Mouse (Mus musculus) induced T-regulatory cell, adult 2 months (primary cell): ENCODE measurements around the gene Sbsn.

ENCODE experiments used
- DNase-seq: peaks from one replicate; pipeline ENCODE4 v3.0.0-alpha.2; 2012; ENCODE audit warnings: low read depth

Gene Sbsn

GRCm38 (mm10) chr7:30757001-30757400 lies 5.7 kb downstream of the Sbsn start:
- no peak for DNase-seq

GRCm38 (mm10) chr7:30758853-30759252 lies 7.6 kb downstream of the Sbsn start:
- DNase-seq = no peak

DNA sequence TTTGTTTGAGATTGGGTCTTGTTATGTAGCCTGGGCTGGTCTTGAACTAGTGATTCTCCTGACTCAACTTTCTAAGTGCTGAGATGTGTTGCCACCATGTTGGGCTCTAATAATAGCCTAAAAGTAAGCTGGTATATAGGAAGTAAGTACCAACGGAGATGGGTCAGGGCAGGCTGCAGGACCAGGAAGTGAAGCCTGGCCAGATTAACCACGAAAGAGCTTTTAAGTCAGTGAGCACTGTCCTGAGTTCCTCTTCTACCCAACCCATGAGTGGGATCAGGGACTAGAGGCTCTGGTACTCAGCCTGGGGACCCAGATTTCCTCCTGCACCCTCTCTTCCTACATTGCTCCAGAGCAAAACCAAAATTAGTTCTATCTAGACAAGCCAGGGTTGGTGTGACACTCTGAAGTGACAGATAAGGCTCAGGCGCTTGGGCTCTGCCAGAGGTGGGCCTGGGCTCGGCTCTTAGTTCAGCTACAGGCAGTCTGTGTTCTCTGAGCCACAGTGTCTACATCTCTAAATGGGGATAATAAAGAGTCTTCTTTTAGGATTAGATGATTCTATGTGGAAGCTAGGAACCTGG lies 10.6 kb downstream of the Sbsn start:
- DNase-seq = no peak

GRCm38 (mm10) chr7:30763456-30763855 lies 12.2 kb downstream of the Sbsn start, which contains the start of gene Dmkn:
Gene Dmkn, plus strand, starts transcription at chr7:30763756.
- DNase-seq = no peak

GRCm38 (mm10) chr7:30765173-30765572 lies 13.9 kb downstream of the Sbsn start:
- no peak for DNase-seq

DNA sequence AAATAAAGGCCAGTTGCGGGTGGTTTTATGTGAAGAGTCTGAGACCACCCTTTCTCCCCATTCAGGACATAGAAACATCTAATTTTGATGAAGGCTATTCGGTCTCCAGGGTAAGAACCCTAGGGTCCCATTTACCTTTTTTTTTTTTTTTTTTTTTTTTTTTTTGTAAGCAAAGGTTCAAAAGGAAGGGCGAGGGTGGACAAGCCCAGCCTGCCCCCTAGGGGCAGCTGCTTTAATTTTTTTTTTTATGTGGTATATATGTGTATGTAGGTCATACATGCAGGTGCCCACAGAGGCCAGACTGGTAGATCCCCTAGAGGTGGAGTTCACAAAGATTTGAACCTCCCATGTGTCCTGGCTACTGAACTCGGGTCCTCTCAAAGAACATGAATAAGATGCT lies 15.1 kb downstream of the Sbsn start:
- no peak for DNase-seq

DNA sequence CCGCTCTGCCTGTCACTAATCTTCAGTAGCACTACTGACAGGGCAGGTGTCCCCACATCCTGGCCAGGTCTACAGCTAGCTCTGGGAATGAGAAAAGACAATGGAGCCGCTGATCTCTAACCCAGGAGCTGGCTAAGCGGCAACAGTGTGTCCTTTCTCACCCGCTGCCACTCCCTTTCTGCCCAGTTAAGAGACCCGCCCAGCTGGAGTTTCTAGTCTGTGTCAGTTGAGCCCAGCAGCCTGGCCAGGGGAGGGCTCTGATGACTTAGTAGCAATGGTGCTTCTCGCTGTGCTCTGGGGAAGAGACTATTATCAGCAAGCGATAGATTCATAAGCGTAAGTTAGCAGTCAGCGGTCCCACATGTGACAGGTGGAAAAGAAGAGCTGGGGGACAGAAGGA lies 18.0 kb downstream of the Sbsn start:
- no peak for DNase-seq

DNA sequence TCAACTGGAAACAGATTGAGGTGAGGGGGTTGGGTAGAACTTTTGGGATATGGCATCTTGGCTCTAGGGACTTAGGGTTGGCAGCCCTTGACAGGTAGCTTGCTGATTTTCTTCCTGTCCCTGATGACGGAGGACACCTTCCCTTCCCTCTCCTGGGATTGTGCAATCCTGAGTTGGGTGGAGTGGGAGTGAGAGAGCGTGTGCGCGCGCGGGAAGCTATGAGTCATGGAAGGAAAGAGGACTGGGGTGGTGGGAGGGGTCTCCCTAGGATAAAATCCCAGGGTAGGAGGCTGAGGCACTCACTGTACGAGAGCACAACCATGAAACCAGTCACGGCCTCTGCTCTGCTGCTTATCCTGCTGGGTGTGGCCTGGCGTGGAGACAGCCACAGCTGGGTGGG lies 24.8 kb downstream of the Sbsn start:
- DNase-seq = no peak

DNA sequence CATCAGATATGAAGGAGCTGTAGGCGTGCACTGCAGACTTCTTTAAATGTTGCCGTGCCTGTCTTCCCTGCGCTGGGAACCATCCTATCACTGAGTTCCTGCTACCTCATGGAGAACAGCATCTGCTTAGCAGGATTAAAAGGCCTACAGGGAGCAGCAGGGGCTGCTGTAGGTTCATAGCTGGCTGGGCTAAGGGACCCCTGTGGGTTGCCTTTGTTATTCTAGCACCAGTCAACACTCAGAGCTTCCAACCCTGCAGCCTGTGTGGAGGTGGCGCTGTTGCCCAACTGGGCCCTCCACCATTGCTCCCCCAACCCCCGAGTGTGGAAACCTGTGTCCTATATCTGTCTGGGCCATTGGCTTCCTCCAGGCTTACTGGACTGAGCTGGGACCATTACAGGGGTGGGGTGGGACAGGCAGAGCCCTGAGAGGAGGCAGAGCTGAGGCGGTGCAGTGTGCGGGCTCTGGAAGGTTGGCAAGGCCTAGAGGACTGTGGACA lies 25.9 kb downstream of the Sbsn start:
- DNase-seq = no peak

GRCm38 (mm10) chr7:30777911-30778310 lies 26.6 kb downstream of the Sbsn start:
- no peak for DNase-seq

- DNase-seq = peak; percentile 62
Measured at GRCm38 (mm10) chr7:30781792-30782191, 30.5 kb downstream of the Sbsn start.

DNA sequence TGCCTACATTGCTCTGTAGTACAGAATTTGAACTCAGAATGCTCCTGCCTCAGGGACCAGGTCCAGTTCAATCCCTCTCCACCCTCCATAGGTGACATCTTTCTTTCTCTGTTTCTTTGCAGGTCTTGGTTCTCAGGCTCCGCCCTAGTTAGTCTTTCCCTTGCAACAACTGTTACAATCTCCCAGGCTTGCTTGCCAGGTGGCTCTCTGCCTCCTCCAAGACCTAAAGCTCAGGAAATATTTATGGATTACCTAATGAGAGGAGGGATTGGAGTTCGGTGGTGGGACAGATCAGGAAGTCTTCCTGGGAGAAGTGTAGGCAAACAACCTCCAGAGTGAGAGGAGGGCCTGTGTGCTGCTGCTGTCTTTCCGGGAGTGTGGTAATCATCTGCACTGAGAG lies 31.4 kb downstream of the Sbsn start:
- DNase-seq = no peak

- DNase-seq = no peak
Measured at GRCm38 (mm10) chr7:30785154-30785553, 33.9 kb downstream of the Sbsn start.

- no peak for DNase-seq
Measured at GRCm38 (mm10) chr7:30785721-30786546, 34.7 kb downstream of the Sbsn start.

GRCm38 (mm10) chr7:30787377-30788022 lies 36.2 kb downstream of the Sbsn start, which contains the start of gene Krtdap:
Gene Krtdap, plus strand, starts transcription at chr7:30787896.
- DNase-seq = no peak

DNA sequence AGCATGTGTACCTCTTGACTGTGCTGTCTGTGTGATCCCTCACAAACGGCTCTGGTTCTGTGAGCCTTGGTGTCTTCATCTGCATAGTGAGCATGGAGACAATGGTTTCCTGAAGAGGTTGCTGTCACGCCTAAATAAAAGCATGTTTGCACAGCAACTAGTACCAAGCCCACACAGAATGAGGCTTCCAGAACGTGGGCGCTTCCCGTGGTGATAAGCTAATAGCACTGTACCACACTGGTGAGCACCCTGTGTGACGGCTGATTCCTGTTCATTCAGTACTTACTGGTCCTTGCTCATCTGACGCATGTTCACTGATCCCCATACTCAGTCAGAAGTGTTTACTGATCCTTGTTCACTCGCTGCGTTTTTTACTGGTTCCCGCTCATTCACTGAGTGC lies 38.9 kb downstream of the Sbsn start:
- DNase-seq = no peak

DNA sequence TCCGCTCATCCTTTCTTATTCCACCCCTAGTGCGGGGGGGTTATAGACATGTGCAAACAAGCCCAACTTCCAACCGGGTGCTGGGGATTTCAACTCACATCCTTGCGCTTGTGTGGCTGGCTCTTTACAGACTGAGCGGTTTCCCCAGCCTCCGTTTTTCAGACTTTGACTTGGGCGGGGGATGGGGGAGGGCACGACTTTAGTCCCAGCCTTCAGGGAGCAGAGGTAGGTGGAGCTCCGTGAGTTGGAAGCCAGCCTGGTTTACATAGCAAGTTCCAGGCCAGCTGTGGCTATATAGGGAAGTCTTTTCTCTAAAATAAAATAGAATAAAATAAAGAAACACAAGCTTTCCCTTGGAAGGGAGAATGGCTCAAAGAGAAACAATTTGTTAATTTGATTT lies 40.6 kb downstream of the Sbsn start:
- no peak for DNase-seq

DNA sequence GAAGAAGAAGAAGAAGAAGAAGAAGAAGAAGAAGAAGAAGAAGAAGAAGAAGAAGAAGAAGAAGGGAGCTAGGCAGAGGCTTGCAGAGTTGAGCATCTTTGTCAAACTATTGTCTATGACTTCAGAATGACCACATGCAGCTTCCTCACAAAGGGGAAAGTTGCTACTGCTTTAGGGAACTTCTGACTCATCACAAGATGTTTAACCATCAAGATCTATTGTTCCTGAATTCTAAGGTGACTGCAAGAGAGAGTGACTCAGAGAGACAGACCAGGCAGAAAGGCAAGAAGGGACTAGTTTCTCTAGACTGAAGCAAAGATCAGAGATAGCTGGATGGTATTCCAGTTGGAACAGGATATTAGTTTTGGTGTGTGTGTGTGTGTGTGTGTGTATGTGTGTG lies 43.6 kb downstream of the Sbsn start:
- no peak for DNase-seq

GRCm38 (mm10) chr7:30796790-30797189 lies 45.5 kb downstream of the Sbsn start:
- no peak for DNase-seq

DNA sequence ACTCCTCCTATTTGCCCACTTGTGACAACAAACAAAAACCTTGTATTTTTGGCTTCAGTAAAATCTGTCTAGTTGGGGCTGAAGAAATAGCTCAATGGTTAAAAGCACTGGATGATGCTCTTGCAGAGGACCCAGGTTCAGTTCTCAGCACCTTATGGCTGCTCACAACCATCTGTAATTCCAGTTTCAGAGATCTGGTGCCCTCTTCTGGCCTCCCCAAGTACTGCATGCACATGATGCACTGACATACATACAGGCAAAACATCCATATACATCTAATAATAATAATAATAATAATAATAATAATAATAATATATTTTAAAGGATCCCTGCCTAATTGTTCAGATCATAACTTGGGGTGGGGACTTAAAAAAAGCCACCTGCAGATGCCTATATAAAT lies 49.4 kb downstream of the Sbsn start:
- DNase-seq = peak; percentile 26

DNA sequence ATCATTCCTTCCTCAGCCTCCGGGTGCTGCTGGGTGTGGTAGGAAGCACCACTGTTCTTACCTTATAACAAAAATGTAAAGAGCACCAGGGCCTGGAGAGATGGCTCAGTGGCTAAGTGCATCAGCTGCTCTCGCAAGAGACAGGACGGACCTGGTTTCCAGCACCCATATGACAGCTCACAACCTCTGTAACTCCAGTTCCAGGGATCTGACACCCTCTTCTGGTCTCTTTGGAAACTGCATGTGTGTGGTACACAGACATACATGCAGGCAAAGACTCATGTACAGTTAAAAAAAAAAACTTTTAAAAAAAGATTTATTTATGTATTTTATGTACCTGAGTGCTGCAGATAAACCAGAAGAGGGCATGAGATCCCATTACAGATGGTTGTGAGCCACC lies 52.0 kb downstream of the Sbsn start:
- peak; percentile 17 for DNase-seq

DNA sequence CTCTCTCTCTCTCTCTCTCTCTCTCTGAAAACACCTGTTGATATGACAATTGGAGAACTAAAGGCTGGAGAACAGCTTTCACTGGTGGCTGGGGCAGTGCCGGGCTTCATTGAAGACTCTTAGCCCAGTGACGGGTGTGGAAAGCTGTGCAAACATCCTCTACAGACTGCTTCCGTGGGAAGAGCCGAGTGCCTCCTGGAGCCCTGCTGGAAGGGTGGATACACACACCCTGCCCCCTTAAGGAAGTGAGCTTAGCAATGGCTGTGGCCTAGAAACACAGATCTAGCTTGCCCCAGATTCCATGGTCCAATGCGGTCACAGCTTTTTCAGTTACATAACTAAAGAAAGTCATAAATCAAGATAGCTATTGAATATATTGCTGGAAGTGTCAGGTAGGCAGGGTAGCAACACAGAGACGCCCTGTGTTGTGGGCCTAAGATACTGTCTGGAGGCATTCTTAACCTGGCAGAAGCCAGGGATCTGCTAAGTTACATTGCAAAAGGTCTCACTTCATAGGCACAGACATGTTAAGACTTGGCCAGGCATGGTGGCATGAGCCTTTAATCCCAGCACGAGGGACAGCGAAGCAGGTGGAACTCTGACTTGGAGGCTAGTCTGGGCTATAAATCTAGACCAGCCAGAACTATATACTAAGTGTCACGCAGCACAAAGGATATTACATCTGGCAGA lies 52.9 kb downstream of the Sbsn start:
- no peak for DNase-seq
